Mouse (Mus musculus) monocyte, adult 59 days (primary cell): ENCODE measurements around the gene Sod2. TPM values are rescaled to one million over a fixed set of nuclear protein-coding genes. Genes with fewer than 3 reads are reported as not detected.

Experiments
- total RNA-seq, 2 experiments: library from RNA; stranded (reverse); gene quantifications; one replicate each; pipeline ENCODE4 v1.2.4; 2023

The Sod2 gene
- total RNA-seq, result 100 to 1,000 TPM; 142 to 150 TPM

GRCm38 (mm10) chr17:13006546-13006945, at the start of gene Sod2:
Gene Sod2, plus strand, starts transcription at chr17:13006846.

GRCm38 (mm10) chr17:12960331-12960873, 46.2 kb upstream of the Sod2 start, which contains the start of gene Acat2:
Gene Acat2, minus strand, starts transcription at chr17:12960747.

GRCm38 (mm10) chr17:12994069-12994468, 12.6 kb upstream of the Sod2 start, which contains the start of gene Wtap:
Gene Wtap, minus strand, starts transcription at chr17:12994169.

GRCm38 (mm10) chr17:13052124-13052813, 45.6 kb downstream of the Sod2 start, which contains the start of gene Gpr31b:
Gene Gpr31b, minus strand, starts transcription at chr17:13052296.

GRCm38 (mm10) chr17:13060804-13061203, 54.2 kb downstream of the Sod2 start, which contains the start of gene Tcp10b:
Gene Tcp10b, plus strand, starts transcription at chr17:13061104.

Other genes with a start within 250 kb of the Sod2 start
- 1 to 10 TPM; 4.3 to 5.1 TPM for gene Igf2r, start 237.2 kb upstream of the Sod2 start, total RNA-seq
- gene Mas1, start 138.7 kb upstream of the Sod2 start, total RNA-seq, result not detected
- gene Mrgprh, start 130.8 kb upstream of the Sod2 start, total RNA-seq, result not detected
- 1 to 10 TPM in 1 of 2 experiments, under 1 TPM in 1; 0.94 to 1.2 TPM for gene Pnldc1, start 96.6 kb upstream of the Sod2 start, total RNA-seq
- 100 to 1,000 TPM; 117 to 128 TPM for gene Tcp1, start 91.1 kb upstream of the Sod2 start, total RNA-seq
- 10 to 100 TPM; 28.9 to 35.7 TPM for gene Mrpl18, start 90.5 kb upstream of the Sod2 start, total RNA-seq
- gene Acat3, start 66.2 kb upstream of the Sod2 start, total RNA-seq, result not detected
- gene Acat2, start 46.1 kb upstream of the Sod2 start, total RNA-seq, result 10 to 100 TPM; 11.8 to 13.7 TPM
- 10 to 100 TPM; 93.7 to 96.9 TPM for gene Wtap, start 12.7 kb upstream of the Sod2 start, total RNA-seq
- gene Gpr31b, start 45.5 kb downstream of the Sod2 start, total RNA-seq, result 10 to 100 TPM in 1 of 2 experiments, 1 to 10 TPM in 1; 9.9 to 11.6 TPM
- not detected for gene Tcp10b, start 54.3 kb downstream of the Sod2 start, total RNA-seq
- under 1 TPM in 1 of 2 experiments, not detected in 1; 0.33 TPM for gene Unc93a, start 125.0 kb downstream of the Sod2 start, total RNA-seq
- not detected for gene Smok2a, start 214.3 kb downstream of the Sod2 start, total RNA-seq
- gene Smok2b, start 223.4 kb downstream of the Sod2 start, total RNA-seq, result not detected